Mouse (Mus musculus): ENCODE results near the gene Atp5d.

DNA sequence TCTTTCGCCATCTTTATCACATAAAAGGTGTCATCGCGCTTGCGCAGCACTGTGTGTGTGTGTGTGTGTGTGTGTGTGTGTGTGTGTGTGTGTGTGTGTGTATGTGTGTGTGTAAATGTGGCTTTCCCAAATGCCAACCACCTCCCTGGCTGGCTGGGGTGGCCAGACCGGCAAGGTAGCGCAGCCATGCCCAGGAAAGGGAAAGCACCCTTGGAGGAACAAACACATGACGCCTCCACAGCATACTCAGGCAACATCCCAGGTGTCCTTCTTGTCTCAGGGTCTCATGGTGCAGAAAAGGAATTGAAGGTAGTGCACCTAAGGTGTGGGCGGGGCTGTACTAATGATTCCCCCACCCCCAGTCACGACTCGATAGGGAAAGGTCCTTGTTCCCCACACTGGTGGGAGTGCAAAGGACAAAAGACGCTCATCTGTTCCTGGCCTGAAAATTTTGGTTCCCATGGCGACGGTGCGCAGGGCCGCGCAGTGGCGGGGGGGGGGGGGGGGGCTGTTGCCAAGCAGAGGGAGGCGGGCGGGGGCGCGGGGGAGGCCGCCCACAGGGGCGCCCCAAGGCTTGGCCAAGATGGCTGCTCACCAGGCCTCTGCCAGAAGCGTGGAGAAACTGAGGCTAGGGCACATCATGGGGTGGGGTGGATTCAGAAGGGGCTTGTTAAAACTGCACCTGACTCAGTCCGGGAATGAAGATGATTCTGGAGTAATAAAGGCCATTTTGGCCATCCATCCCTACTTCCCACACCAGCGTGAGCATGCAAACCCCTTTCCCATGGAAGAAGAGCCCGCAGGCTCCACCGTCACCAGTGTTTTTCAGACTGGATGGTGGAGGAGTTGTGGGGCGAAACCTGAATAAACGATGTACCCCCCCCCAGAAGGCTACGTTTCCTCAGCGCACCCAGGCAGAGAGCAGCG, 543 bp upstream of the Atp5d start:
- TF ChIP-seq CTCF (IDR thresholded peaks at IDR 0.05; ENCODE audit: low read depth, low read length) = no peak
- no peak for TF ChIP-seq TAL1 (conservative IDR thresholded peaks at IDR 0.05; ENCODE audit: low read depth, low read length)
- TF ChIP-seq GATA1 (IDR thresholded peaks at IDR 0.05; ENCODE audit: borderline replicate concordance, low read length) = no peak
- TF ChIP-seq POLR2AphosphoS5 (IDR thresholded peaks at IDR 0.05; ENCODE audit: insufficient replicate concordance, low read depth, low read length) = no peak

Data from G1E (cell line).